Mouse (Mus musculus): ENCODE results near the gene Mak. TPM values are rescaled to one million over a fixed set of nuclear protein-coding genes. Genes with fewer than 3 reads are reported as not detected.

Mak gene
- polyA plus RNA-seq, 1 experiment from 2014 or later, result 2.7 TPM

Other genes starting within 250 kb of the Mak start
- gene Gcnt2, start 220.0 kb downstream of the Mak start, polyA plus RNA-seq (2015; fragmentation: Nextera tagmentation; extraction: Ambion mirVana), result 4.0 TPM in 2 replicates
- gene Pak1ip1, start 78.7 kb downstream of the Mak start, polyA plus RNA-seq (2015; fragmentation: Nextera tagmentation; extraction: Ambion mirVana), result 53.9 and 64.8 TPM in 2 replicates
- gene Tmem14c, start 63.4 kb downstream of the Mak start, polyA plus RNA-seq (2015; fragmentation: Nextera tagmentation; extraction: Ambion mirVana), result 107 and 117 TPM in 2 replicates
- gene Gcm2, start 31.3 kb upstream of the Mak start, polyA plus RNA-seq (2015; fragmentation: Nextera tagmentation; extraction: Ambion mirVana), result not detected in 2 replicates
- 0.07 TPM in 1 of 2 replicates, not detected in the other for gene Sycp2l, start 34.6 kb upstream of the Mak start, polyA plus RNA-seq (2015; fragmentation: Nextera tagmentation; extraction: Ambion mirVana)
- 40.9 and 42.3 TPM in 2 replicates for gene Elovl2, start 140.7 kb upstream of the Mak start, polyA plus RNA-seq (2015; fragmentation: Nextera tagmentation; extraction: Ambion mirVana)
- 25.9 and 27.2 TPM in 2 replicates for gene Smim13, start 170.1 kb upstream of the Mak start, polyA plus RNA-seq (2015; fragmentation: Nextera tagmentation; extraction: Ambion mirVana)
- not detected in 2 replicates for gene Gm17364, start 194.3 kb upstream of the Mak start, polyA plus RNA-seq (2015; fragmentation: Nextera tagmentation; extraction: Ambion mirVana)